Mouse (Mus musculus) MEL (cell line): Measurements from ENCODE around the gene Lrrk1. TPM values are rescaled to one million over a fixed set of nuclear protein-coding genes. Genes with fewer than 3 reads are reported as not detected.

ENCODE experiments used
- DNase-seq: peaks from one replicate; pipeline ENCODE4 v3.0.0; 2011; ENCODE audit warnings: low read depth, low spot score
- H3K27ac ChIP-seq: 2 replicates; pipeline ENCODE4 v1.5.1; 2012; ENCODE audit warnings: low read depth, mild to moderate bottlenecking, control low read depth, low read length, moderate library complexity; ENCODE audit not compliant: control insufficient read depth
- H3K27me3 ChIP-seq, 2 experiments: fragments of 150-350 bp in 1 of 2; sonication (generic) in 1 of 2; 2 replicates each; pipeline ENCODE4 v1.6.1; 2012; ENCODE audit warnings: low read length in 2 of 2, mild to moderate bottlenecking in 2 of 2, improper control_type of control experiment in 1 of 2, moderate library complexity in 1 of 2; ENCODE audit not compliant: insufficient read depth in 2 of 2, control insufficient read depth in 1 of 2
- H3K36me3 ChIP-seq, 2 experiments: 2 replicates each; pipeline ENCODE4 v1.6.1; 2012 to 2014; ENCODE audit warnings: low read length in 2 of 2, improper control_type of control experiment in 1 of 2, inconsistent platforms in 1 of 2, mild to moderate bottlenecking in 1 of 2; ENCODE audit not compliant: insufficient read depth in 2 of 2, control insufficient read depth in 1 of 2
- H3K4me1 ChIP-seq, 2 experiments: fragments of 150-350 bp in 1 of 2; sonication (generic) in 1 of 2; 2 replicates each; pipeline ENCODE4 v1.6.1; 2012; ENCODE audit warnings: low read length in 2 of 2, improper control_type of control experiment in 1 of 2, mild to moderate bottlenecking in 1 of 2; ENCODE audit not compliant: insufficient read depth in 2 of 2, control insufficient read depth in 1 of 2
- H3K4me3 ChIP-seq, 2 experiments: fragments of 150-350 bp in 1 of 2; sonication (generic) in 1 of 2; 2 replicates each; pipeline ENCODE4 v1.5.1; 2012; ENCODE audit warnings: low read depth in 2 of 2, low read length in 2 of 2, mild to moderate bottlenecking in 2 of 2, moderate library complexity in 2 of 2, control low read depth in 1 of 2, improper control_type of control experiment in 1 of 2; ENCODE audit not compliant: control insufficient read depth in 1 of 2, insufficient read depth in 1 of 2
- H3K79me2 ChIP-seq: 2 replicates; pipeline ENCODE4 v1.6.1; 2012; ENCODE audit warnings: mild to moderate bottlenecking, low read length, moderate library complexity; ENCODE audit not compliant: control insufficient read depth, poor library complexity, insufficient read depth
- H3K9ac ChIP-seq: 2 replicates; pipeline ENCODE4 v1.6.1; 2012; ENCODE audit warnings: low read depth, mild to moderate bottlenecking, control low read depth, low read length, moderate library complexity; ENCODE audit not compliant: control insufficient read depth, poor library complexity, severe bottlenecking
- H3K9me3 ChIP-seq: fragments of 150-350 bp; sonication (generic); replicated peaks from 2 replicates; pipeline ENCODE4 v1.6.1; 2012; ENCODE audit warnings: mild to moderate bottlenecking, low read length, improper control_type of control experiment, moderate library complexity; ENCODE audit not compliant: insufficient read depth
- BHLHE40 ChIP-seq: IDR thresholded peaks from 2 replicates; pipeline ENCODE4 v1.6.1; 2012; ENCODE audit warnings: low read depth, mild to moderate bottlenecking, inconsistent platforms, low read length, improper control_type of control experiment, borderline replicate concordance
- CTCF ChIP-seq, 3 experiments: IDR thresholded peaks in 2 of 3; conservative IDR thresholded peaks in 1 of 3; 2 replicates each; pipeline ENCODE4 v1.5.1; 2011 to 2012; ENCODE audit warnings: low read length in 3 of 3, low read depth in 2 of 3, mild to moderate bottlenecking in 2 of 3, improper control_type of control experiment in 1 of 3, inconsistent platforms in 1 of 3, mixed read lengths in 1 of 3, moderate library complexity in 1 of 3; ENCODE audit not compliant: control insufficient read depth in 1 of 3, insufficient read depth in 1 of 3, poor library complexity in 1 of 3, severe bottlenecking in 1 of 3
- E2F4 ChIP-seq: IDR thresholded peaks from 2 replicates; pipeline ENCODE4 v1.6.1; 2011; ENCODE audit warnings: low read depth, low read length, improper control_type of control experiment, borderline replicate concordance
- ELF1 ChIP-seq: IDR thresholded peaks from 2 replicates; pipeline ENCODE4 v1.6.1; 2014; ENCODE audit warnings: low read depth, mild to moderate bottlenecking, inconsistent platforms, low read length, improper control_type of control experiment, moderate library complexity
- EP300 ChIP-seq, 2 experiments: IDR thresholded peaks; 2 replicates each; pipeline ENCODE4 v1.6.1; 2011; ENCODE audit warnings: improper control_type of control experiment in 2 of 2, low read length in 2 of 2, low read depth in 1 of 2, mild to moderate bottlenecking in 1 of 2
- GATA1 ChIP-seq: IDR thresholded peaks from 2 replicates; pipeline ENCODE4 v1.6.1; 2011; ENCODE audit warnings: low read depth, low read length, improper control_type of control experiment
- JUND ChIP-seq: IDR thresholded peaks from 2 replicates; pipeline ENCODE4 v1.6.1; 2011; ENCODE audit warnings: low read depth, mild to moderate bottlenecking, improper control_type of control experiment, low read length
- KAT2A ChIP-seq: conservative IDR thresholded peaks from 2 replicates; pipeline ENCODE4 v1.6.1; 2012; ENCODE audit warnings: low read depth, low read length, improper control_type of control experiment, inconsistent platforms
- MAZ ChIP-seq: IDR thresholded peaks from 2 replicates; pipeline ENCODE4 v1.6.1; 2012; ENCODE audit warnings: low read depth, mild to moderate bottlenecking, inconsistent platforms, low read length, improper control_type of control experiment
- MEF2A ChIP-seq: IDR thresholded peaks from 2 replicates; pipeline ENCODE4 v1.6.1; 2014; ENCODE audit warnings: low read depth, mild to moderate bottlenecking, inconsistent platforms, low read length, improper control_type of control experiment; ENCODE audit not compliant: poor library complexity, insufficient replicate concordance, severe bottlenecking; ENCODE audit errors: extremely low read depth
- MXI1 ChIP-seq: IDR thresholded peaks from 2 replicates; pipeline ENCODE4 v1.6.1; 2011; ENCODE audit warnings: mild to moderate bottlenecking, low read depth, low read length, improper control_type of control experiment
- MYB ChIP-seq: IDR thresholded peaks from 2 replicates; pipeline ENCODE4 v1.6.1; 2011; ENCODE audit warnings: mild to moderate bottlenecking, low read depth, low read length, improper control_type of control experiment
- MYC ChIP-seq: IDR thresholded peaks from 2 replicates; pipeline ENCODE4 v1.6.1; 2011; ENCODE audit warnings: low read depth, mild to moderate bottlenecking, low read length, improper control_type of control experiment, moderate library complexity
- NELFE ChIP-seq: IDR thresholded peaks from 2 replicates; pipeline ENCODE4 v1.6.1; 2011; ENCODE audit warnings: low read depth, low read length, improper control_type of control experiment
- POLR2A ChIP-seq, 2 experiments: IDR thresholded peaks; 2 replicates each; pipeline ENCODE4 v1.6.1; 2011 to 2012; ENCODE audit warnings: low read length in 2 of 2, mild to moderate bottlenecking in 2 of 2, control low read depth in 1 of 2, improper control_type of control experiment in 1 of 2, low read depth in 1 of 2, moderate library complexity in 1 of 2; ENCODE audit not compliant: control insufficient read depth in 1 of 2, insufficient read depth in 1 of 2, poor library complexity in 1 of 2
- POLR2AphosphoS2 ChIP-seq: IDR thresholded peaks from 2 replicates; pipeline ENCODE4 v1.6.1; 2011; ENCODE audit warnings: low read length, improper control_type of control experiment
- SIN3A ChIP-seq: IDR thresholded peaks from 2 replicates; pipeline ENCODE4 v1.6.1; 2012; ENCODE audit warnings: low read length, improper control_type of control experiment, inconsistent platforms
- SMC3 ChIP-seq: IDR thresholded peaks from 2 replicates; pipeline ENCODE4 v1.6.1; 2011; ENCODE audit warnings: low read depth, low read length, improper control_type of control experiment
- TAL1 ChIP-seq: IDR thresholded peaks from 2 replicates; pipeline ENCODE4 v1.6.1; 2012; ENCODE audit warnings: mild to moderate bottlenecking, inconsistent platforms, low read length, moderate library complexity, mixed read lengths
- USF2 ChIP-seq, 2 experiments: IDR thresholded peaks; 2 replicates each; pipeline ENCODE4 v1.6.1; 2011 to 2012; ENCODE audit warnings: improper control_type of control experiment in 2 of 2, low read length in 2 of 2, borderline replicate concordance in 1 of 2, inconsistent platforms in 1 of 2, low read depth in 1 of 2, mild to moderate bottlenecking in 1 of 2; ENCODE audit not compliant: insufficient read depth in 1 of 2
- ZKSCAN1 ChIP-seq: IDR thresholded peaks from 2 replicates; pipeline ENCODE4 v1.6.1; 2012; ENCODE audit warnings: low read depth, mild to moderate bottlenecking, inconsistent platforms, low read length, improper control_type of control experiment, moderate library complexity
- ZMIZ1 ChIP-seq: IDR thresholded peaks from 2 replicates; pipeline ENCODE4 v1.6.1; 2012; ENCODE audit warnings: low read depth, mild to moderate bottlenecking, inconsistent platforms, low read length, improper control_type of control experiment, moderate library complexity
- ZNF384 ChIP-seq: IDR thresholded peaks from 2 replicates; pipeline ENCODE4 v1.6.1; 2012; ENCODE audit warnings: low read depth, mild to moderate bottlenecking, inconsistent platforms, low read length, improper control_type of control experiment
- polyA plus RNA-seq, 2 experiments: library from polyadenylated mRNA; stranded (reverse) in 1 of 2; unstranded in 1 of 2; fragments of >175 nt in 1 of 2; fragments of >200 nt in 1 of 2; gene quantifications; 2 replicates each; pipeline versions ENCODE4 v1.2.1 to v1.2.4; 2012; ENCODE audit warnings: low replicate concordance in 2 of 2, low read depth in 1 of 2; ENCODE audit not compliant: insufficient read length in 2 of 2, insufficient read depth in 1 of 2, missing spikeins in 1 of 2
- total RNA-seq: library from RNA; depleted of rRNA; stranded (reverse); fragments of 300-350 nt; gene quantifications from 2 replicates; pipeline ENCODE4 v1.2.3, GENCODE M21; 2012

Lrrk1 gene
- total and polyA plus RNA-seq, 3 experiments = 9.1 to 19.1 TPM; not detected in 1

DNA sequence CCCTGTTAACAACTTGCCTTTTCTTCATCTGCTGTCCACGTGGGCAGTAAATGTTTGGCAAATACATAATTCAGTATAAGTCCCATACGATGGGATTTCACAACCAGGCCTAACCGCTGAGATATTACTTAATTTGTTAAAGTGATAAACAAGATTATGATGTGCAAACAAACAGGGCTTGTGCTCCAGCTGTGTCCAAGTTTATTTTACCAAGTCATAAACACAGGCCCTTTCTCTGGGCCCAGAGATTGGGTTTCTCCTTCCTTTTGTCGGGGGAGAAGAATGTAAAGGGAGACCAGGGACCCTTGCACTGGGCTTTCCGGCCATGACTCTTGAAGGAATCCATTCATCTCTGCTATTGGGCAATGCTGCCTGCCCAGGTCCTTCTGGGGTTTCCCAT, 129.2 kb downstream of the Lrrk1 start:
- H3K36me3 ChIP-seq = no peaks in the 10 kb centered on the region
- no peak overlapping the region for H3K27ac ChIP-seq
- H3K9ac ChIP-seq = no peak overlapping the region
- no peaks in the 10 kb centered on the region for H3K79me2 ChIP-seq
- no peak for DNase-seq
- TF ChIP-seq MAZ = no peak
- H3K9me3 ChIP-seq = no peaks in the 10 kb centered on the region
- no peak overlapping the region for H3K4me3 ChIP-seq
- no peaks in the 10 kb centered on the region for H3K4me1 ChIP-seq
- H3K27me3 ChIP-seq = no peaks in the 10 kb centered on the region

DNA sequence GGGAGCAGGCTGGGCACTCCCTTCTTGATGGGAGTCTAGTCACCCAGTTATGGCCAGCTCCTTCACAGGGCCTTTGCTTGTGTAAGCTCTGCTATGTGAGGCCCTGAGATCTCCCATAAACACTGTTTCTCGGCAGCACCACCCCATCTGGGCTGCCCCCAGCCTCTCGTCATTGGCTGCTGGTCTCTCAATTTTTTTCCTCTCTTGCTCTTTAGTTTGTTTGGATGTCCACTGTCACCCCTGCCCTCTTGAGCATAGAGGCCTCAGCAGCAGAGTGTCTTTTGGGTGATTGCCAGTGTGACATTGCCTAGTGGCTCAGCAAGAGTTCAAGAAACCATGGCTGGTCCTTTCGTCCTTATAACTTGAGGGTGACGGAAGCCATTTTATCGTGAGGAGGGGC, 130.9 kb downstream of the Lrrk1 start:
- no peak for TF ChIP-seq ZMIZ1
- no peak for TF ChIP-seq USF2 (IDR thresholded peaks at IDR 0.05; ENCODE audit: borderline replicate concordance in 1 of 2, insufficient read depth in 1 of 2, low read depth in 1 of 2, low read length in 2 of 2)
- no peak for TF ChIP-seq SIN3A
- no peak for TF ChIP-seq TAL1
- TF ChIP-seq NELFE = no peak
- TF ChIP-seq ZNF384 = no peak
- TF ChIP-seq MYC = no peak
- TF ChIP-seq CTCF (IDR thresholded peaks at IDR 0.05 in 2 of 3, conservative IDR thresholded peaks at IDR 0.05 in 1 of 3; ENCODE audit: control insufficient read depth in 1 of 3, insufficient read depth in 1 of 3, low read depth in 2 of 3, low read length in 3 of 3, poor library complexity in 1 of 3, severe bottlenecking in 1 of 3) = no peak
- TF ChIP-seq BHLHE40 = no peak
- no peak for TF ChIP-seq EP300 (IDR thresholded peaks at IDR 0.05; ENCODE audit: low read depth in 1 of 2, low read length in 2 of 2)
- TF ChIP-seq E2F4 = no peak
- TF ChIP-seq POLR2A (IDR thresholded peaks at IDR 0.05; ENCODE audit: control insufficient read depth in 1 of 2, insufficient read depth in 1 of 2, low read depth in 1 of 2, low read length in 2 of 2, poor library complexity in 1 of 2) = no peak
- TF ChIP-seq POLR2AphosphoS2 = no peak
- TF ChIP-seq KAT2A = no peak
- no peak for TF ChIP-seq ELF1
- no peak for TF ChIP-seq GATA1
- no peak overlapping the region for H3K9ac ChIP-seq
- no peaks in the 10 kb centered on the region for H3K27me3 ChIP-seq
- no peak for DNase-seq
- H3K4me1 ChIP-seq = no peaks in the 10 kb centered on the region
- H3K9me3 ChIP-seq = no peaks in the 10 kb centered on the region
- H3K79me2 ChIP-seq = no peaks in the 10 kb centered on the region
- H3K36me3 ChIP-seq = no peaks in the 10 kb centered on the region
- H3K4me3 ChIP-seq = no peak overlapping the region
- H3K27ac ChIP-seq = no peak overlapping the region

DNA sequence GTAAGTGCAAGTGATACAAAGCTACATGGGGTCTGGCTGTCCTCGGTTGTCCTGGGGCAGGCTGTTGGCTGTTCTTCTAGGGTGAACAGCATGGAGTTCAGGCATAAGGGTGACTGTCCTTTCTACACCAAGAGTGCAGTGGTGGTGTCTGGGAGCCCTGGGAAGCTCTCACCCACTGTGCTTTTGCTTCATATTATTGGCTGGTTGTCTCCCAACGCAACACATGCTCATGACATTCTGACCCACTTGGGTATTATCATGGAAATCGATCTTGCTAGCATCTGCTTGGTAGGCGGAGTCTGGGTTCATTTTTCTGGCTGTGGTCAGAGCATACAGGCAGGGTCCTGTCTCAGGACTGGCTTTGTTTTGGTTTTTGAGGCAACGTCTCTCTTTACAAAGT, 131.7 kb downstream of the Lrrk1 start:
- H3K4me1 ChIP-seq = no peaks in the 10 kb centered on the region
- TF ChIP-seq ZMIZ1 (no peak), USF2 (IDR thresholded peaks at IDR 0.05; ENCODE audit: borderline replicate concordance in 1 of 2, insufficient read depth in 1 of 2, low read depth in 1 of 2, low read length in 2 of 2) (no peak), BHLHE40 (no peak), MYB (no peak), TAL1 (no peak), MXI1 (no peak), CTCF (IDR thresholded peaks at IDR 0.05 in 2 of 3, conservative IDR thresholded peaks at IDR 0.05 in 1 of 3; ENCODE audit: control insufficient read depth in 1 of 3, insufficient read depth in 1 of 3, low read depth in 2 of 3, low read length in 3 of 3, poor library complexity in 1 of 3, severe bottlenecking in 1 of 3) (no peak), ZKSCAN1 (no peak), MEF2A (no peak), JUND (no peak), SMC3 (no peak)
- TF ChIP-seq, all 39 proteins: peak for 0
- no peak overlapping the region for H3K4me3 ChIP-seq

More for the DNA sequence above, 131.7 kb downstream of the Lrrk1 start:
- Histone ChIP-seq H3K36me3 (no peaks in the 10 kb centered on the region), H3K27ac (no peak overlapping the region), H3K27me3 (no peaks in the 10 kb centered on the region), H3K79me2 (no peaks in the 10 kb centered on the region), H3K9ac (no peak overlapping the region), H3K9me3 (no peaks in the 10 kb centered on the region)
- no peak for DNase-seq
